ENCODE assay signal across 14 mouse cellular contexts in the genomic region with DNA sequence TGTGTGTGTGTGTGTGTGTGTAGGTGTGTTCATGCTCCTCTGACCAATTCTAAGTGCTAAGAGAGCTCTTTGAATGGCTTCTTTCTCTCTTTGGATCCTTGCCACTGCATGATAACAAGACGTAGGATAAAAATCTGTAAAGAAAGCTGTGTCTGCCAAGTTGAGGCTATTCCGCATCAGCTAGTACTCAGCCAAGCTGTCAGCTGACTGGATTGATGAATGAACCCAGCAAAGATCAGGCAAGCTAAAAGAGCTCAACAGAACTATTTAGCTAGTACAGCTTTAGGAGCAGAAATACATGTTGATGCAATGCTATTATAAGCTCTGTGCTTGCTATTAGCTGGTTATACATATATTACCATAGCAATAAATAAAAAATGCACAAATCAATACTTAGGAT. TPM values are rescaled to one million over a fixed set of nuclear protein-coding genes. Genes with fewer than 3 reads are reported as not detected.
DNase-seq lines count a peak whose midpoint lies in the region; ATAC-seq and TF ChIP-seq lines count a peak whose summit lies in the region.
"Had no signal": no experiment of that assay in that cellular context is flagged by ENCODE, and none has a peak within 500 bp of the region (broad histone marks: within the 10 kb centered on the region; RNA-seq: fewer than 3 reads in every experiment).

No protein-coding gene starts in this region.

- no peak overlapping the region for H3K9ac ChIP-seq in neural tube, embryonic 14.5 days (replicated peaks; ENCODE audit: low read depth, low read length)
- no peak overlapping the region for H3K9ac ChIP-seq in forebrain, embryonic 16.5 days (replicated peaks; ENCODE audit: low read depth, low read length)
- H3K9ac ChIP-seq: embryonic facial prominence, embryonic 15.5 days had no signal

- peak; percentile 28; the same call in 1 of the 2 replicates for ATAC-seq in neural tube, embryonic 14.5 days (ENCODE audit: low read depth)
- ATAC-seq in forebrain, embryonic 16.5 days = peak; percentile 97
- ATAC-seq: intestine, embryonic 16.5 days had no signal

- no peak for TF ChIP-seq CTCF in kidney, adult 2 months (conservative IDR thresholded peaks at IDR 0.05; ENCODE audit: insufficient read depth, insufficient read length, low read depth, low read length)

- no peaks in the 10 kb centered on the region for H3K9me3 ChIP-seq in neural tube, embryonic 14.5 days (ENCODE audit: control insufficient read depth, low read length)
- H3K9me3 ChIP-seq in forebrain, embryonic 16.5 days (ENCODE audit: control insufficient read depth, low read length) = no peaks in the 10 kb centered on the region
- H3K9me3 ChIP-seq: embryonic facial prominence, embryonic 15.5 days had no signal

- H3K4me2 ChIP-seq in neural tube, embryonic 14.5 days (ENCODE audit: low read depth, low read length) = no peak overlapping the region
- H3K4me2 ChIP-seq in forebrain, embryonic 16.5 days (ENCODE audit: low read length) = no peak overlapping the region
- H3K4me2 ChIP-seq: embryonic facial prominence, embryonic 15.5 days; liver, embryonic 11.5 days had no signal

- 23% methylated on average over 2 of the region's 2 CpGs for WGBS in kidney, adult 2 months
- 36% methylated on average over 2 of the region's 2 CpGs for WGBS in neural tube, embryonic 14.5 days
- WGBS in forebrain, embryonic 16.5 days = 17% methylated on average over 2 of the region's 2 CpGs

- no peak overlapping the region for H3K27ac ChIP-seq in kidney, adult 2 months (ENCODE audit: insufficient read depth, low read depth, low read length)
- H3K27ac ChIP-seq in neural tube, embryonic 14.5 days (ENCODE audit: low read depth, low read length) = no peak overlapping the region
- H3K27ac ChIP-seq in forebrain, embryonic 16.5 days (ENCODE audit: low read length) = no peak overlapping the region
- H3K27ac ChIP-seq: embryonic facial prominence, embryonic 15.5 days had no signal

- no peaks in the 10 kb centered on the region for H3K4me1 ChIP-seq in kidney, adult 2 months (ENCODE audit: control insufficient read depth, insufficient read depth, low read length)
- no peaks in the 10 kb centered on the region for H3K4me1 ChIP-seq in neural tube, embryonic 14.5 days (ENCODE audit: control insufficient read depth, insufficient read depth, low read length)
- peaks cover 6% of the 10 kb centered on the region for H3K4me1 ChIP-seq in forebrain, embryonic 16.5 days (replicated peaks; ENCODE audit: control insufficient read depth, insufficient read depth, low read length)
- H3K4me1 ChIP-seq: embryonic facial prominence, embryonic 15.5 days had no signal

- no peaks in the 10 kb centered on the region for H3K27me3 ChIP-seq in kidney, adult 2 months (replicated peaks; ENCODE audit: control insufficient read depth, insufficient read depth, low read length)
- no peaks in the 10 kb centered on the region for H3K27me3 ChIP-seq in neural tube, embryonic 14.5 days (ENCODE audit: control insufficient read depth, insufficient read depth, low read length)
- no peaks in the 10 kb centered on the region for H3K27me3 ChIP-seq in forebrain, embryonic 16.5 days (replicated peaks; ENCODE audit: control insufficient read depth, insufficient read depth, low read length)
- H3K27me3 ChIP-seq: embryonic facial prominence, embryonic 15.5 days had no signal

- peak; percentile 10 for DNase-seq in kidney, adult 2 months
- DNase-seq in kidney, postnatal 4 days = no peak
- DNase-seq in neural tube, embryonic 10.5 days (ENCODE audit: extremely low spot score, low spot score) = no peak
- DNase-seq in retina, postnatal 1 day = peak; percentile 52
- DNase-seq in gastrocnemius, postnatal 4 days (ENCODE audit: low spot score in 2 of 2) = no peak
- no peak for DNase-seq in thymus, postnatal 36 days
- DNase-seq: cerebellum, adult 9-11 months; gastrocnemius, postnatal 14 days had no signal

- H3K4me3 ChIP-seq in kidney, adult 2 months (ENCODE audit: insufficient read depth, low read depth, low read length) = no peak overlapping the region
- H3K4me3 ChIP-seq in neural tube, embryonic 14.5 days (ENCODE audit: low read depth, low read length) = no peak overlapping the region
- H3K4me3 ChIP-seq in forebrain, embryonic 16.5 days (replicated peaks; ENCODE audit: low read length) = no peak overlapping the region
- H3K4me3 ChIP-seq: embryonic facial prominence, embryonic 15.5 days had no signal

- TF ChIP-seq POLR2A in kidney, adult 2 months (IDR thresholded peaks at IDR 0.05; ENCODE audit: low read depth, low read length) = no peak

- H3K36me3 ChIP-seq in kidney, adult 2 months (ENCODE audit: control insufficient read depth, insufficient read depth, low read length) = no peaks in the 10 kb centered on the region; the same call in 1 of the 2 replicates
- H3K36me3 ChIP-seq in neural tube, embryonic 14.5 days (ENCODE audit: control insufficient read depth, insufficient read depth, low read length) = no peaks in the 10 kb centered on the region
- H3K36me3 ChIP-seq in forebrain, embryonic 16.5 days (ENCODE audit: control insufficient read depth, insufficient read depth) = no peaks in the 10 kb centered on the region

RNA-seq across cellular contexts. Expression of a gene that starts 25.7 kb away (rescaled TPM):
- 6.4 and 7.0 TPM in 2 replicates for polyA plus RNA-seq in kidney, adult 2 months (2012; rRNA removed)
- polyA plus RNA-seq in neural tube, embryonic 14.5 days (2014; fragmentation: Nextera tagmentation; extraction: Ambion mirVana) = 30.0 and 34.9 TPM in 2 replicates
- polyA plus RNA-seq in forebrain, embryonic 16.5 days (2015; fragmentation: Nextera tagmentation; extraction: Ambion mirVana) = 34.3 TPM in 2 replicates
- 10 to 100 TPM; 30.1 to 30.4 TPM for total RNA-seq in gastrocnemius, postnatal 4 days (2021)
- total RNA-seq: megakaryocyte-erythroid progenitor cell, adult 5-6 weeks had no signal

Comparison
In these comparisons a context has a peak if more than half of its experiments do, and no peak if none do; other contexts are left out.
1. DNase-seq: peak in kidney, adult 2 months (single experiment) and retina, postnatal 1 day (single experiment); none in kidney, postnatal 4 days (0 of 2), neural tube, embryonic 10.5 days (single experiment), gastrocnemius, postnatal 4 days (0 of 2) and thymus, postnatal 36 days (0 of 2).